Mouse (Mus musculus) CH12.LX (cell line): Measurements from ENCODE around the gene Dhx40. TPM values are rescaled to one million over a fixed set of nuclear protein-coding genes. Genes with fewer than 3 reads are reported as not detected.

ENCODE experiments used
- DNase-seq: peaks from one replicate; pipeline ENCODE4 v3.0.0-alpha.2; 2013; ENCODE audit errors: extremely low read depth
- H3K27ac ChIP-seq: 2 replicates; pipeline ENCODE4 v1.5.1; 2012; ENCODE audit warnings: low read depth, mild to moderate bottlenecking, control low read depth, moderate library complexity; ENCODE audit not compliant: insufficient read depth
- H3K27me3 ChIP-seq: replicated peaks from 2 replicates; pipeline ENCODE3; 2012; ENCODE audit warnings: inconsistent platforms
- H3K36me3 ChIP-seq, 2 experiments: replicated peaks in 1 of 2; 2 replicates each; pipeline versions ENCODE3 to v1.6.1; 2012; ENCODE audit warnings: inconsistent platforms in 1 of 2, low read length in 1 of 2, mild to moderate bottlenecking in 1 of 2, mixed read lengths in 1 of 2, moderate library complexity in 1 of 2; ENCODE audit not compliant: control insufficient read depth in 1 of 2, insufficient read depth in 1 of 2
- H3K4me1 ChIP-seq, 2 experiments: 2 replicates each; pipeline ENCODE4 v1.6.1; 2012; ENCODE audit warnings: inconsistent platforms in 1 of 2, moderate library complexity in 1 of 2; ENCODE audit not compliant: insufficient read depth in 2 of 2, control insufficient read depth in 1 of 2
- H3K4me2 ChIP-seq: 2 replicates; pipeline ENCODE4 v1.6.1; 2012; ENCODE audit warnings: low read depth, mild to moderate bottlenecking, control low read depth; ENCODE audit not compliant: poor library complexity, insufficient read depth, severe bottlenecking
- H3K4me3 ChIP-seq, 3 experiments: fragments of 150-350 bp in 1 of 3; sonication (generic) in 1 of 3; replicated peaks in 1 of 3; 2 replicates each; pipeline versions ENCODE3 to v1.5.1; 2011 to 2012; ENCODE audit warnings: low read depth in 2 of 3, low read length in 2 of 3, mild to moderate bottlenecking in 2 of 3, moderate library complexity in 2 of 3, control low read depth in 1 of 3, improper control_type of control experiment in 1 of 3, inconsistent platforms in 1 of 3, mixed read lengths in 1 of 3; ENCODE audit not compliant: poor library complexity in 1 of 3
- H3K79me2 ChIP-seq: replicated peaks from 2 replicates; pipeline ENCODE4 v1.6.1; 2012; ENCODE audit warnings: mild to moderate bottlenecking, moderate library complexity; ENCODE audit not compliant: control insufficient read depth, poor library complexity, insufficient read depth, severe bottlenecking; ENCODE audit errors: extremely low read depth
- H3K9ac ChIP-seq: 2 replicates; pipeline ENCODE4 v1.6.1; 2012; ENCODE audit warnings: low read depth, mild to moderate bottlenecking, control low read depth, moderate library complexity; ENCODE audit not compliant: insufficient read depth
- H3K9me3 ChIP-seq: replicated peaks from 2 replicates; pipeline ENCODE3; 2012; ENCODE audit warnings: low read length, inconsistent platforms, mixed read lengths
- BHLHE40 ChIP-seq: IDR thresholded peaks from 2 replicates; pipeline ENCODE4 v1.6.1; 2011; ENCODE audit warnings: mild to moderate bottlenecking, low read depth, low read length, improper control_type of control experiment
- CHD1 ChIP-seq: IDR thresholded peaks from 2 replicates; pipeline ENCODE4 v1.6.1; 2012; ENCODE audit warnings: low read depth, low read length, improper control_type of control experiment, inconsistent platforms
- CTCF ChIP-seq, 2 experiments: IDR thresholded peaks in 1 of 2; conservative IDR thresholded peaks in 1 of 2; 2 replicates each; pipeline ENCODE4 v1.5.1; 2011 to 2012; ENCODE audit warnings: low read depth in 2 of 2, low read length in 2 of 2, improper control_type of control experiment in 1 of 2, inconsistent platforms in 1 of 2, mild to moderate bottlenecking in 1 of 2, moderate library complexity in 1 of 2
- E2F4 ChIP-seq: IDR thresholded peaks from 2 replicates; pipeline ENCODE4 v1.6.1; 2011; ENCODE audit warnings: low read depth, low read length, improper control_type of control experiment; ENCODE audit not compliant: insufficient replicate concordance
- ELF1 ChIP-seq: IDR thresholded peaks from 2 replicates; pipeline ENCODE4 v1.6.1; 2014; ENCODE audit warnings: low read depth, mild to moderate bottlenecking, inconsistent platforms, low read length, improper control_type of control experiment
- EP300 ChIP-seq: IDR thresholded peaks from 2 replicates; pipeline ENCODE4 v1.6.1; 2011; ENCODE audit warnings: low read length, improper control_type of control experiment
- GABPA ChIP-seq: IDR thresholded peaks from 2 replicates; pipeline ENCODE4 v1.6.1; 2012; ENCODE audit warnings: low read depth, low read length, improper control_type of control experiment, inconsistent platforms; ENCODE audit not compliant: insufficient replicate concordance
- JUN ChIP-seq: IDR thresholded peaks from 2 replicates; pipeline ENCODE4 v1.6.1; 2011; ENCODE audit warnings: low read depth, mild to moderate bottlenecking, low read length, improper control_type of control experiment, moderate library complexity; ENCODE audit not compliant: insufficient read depth
- JUND ChIP-seq: conservative IDR thresholded peaks from 2 replicates; pipeline ENCODE4 v1.6.1; 2011; ENCODE audit warnings: low read depth, low read length, improper control_type of control experiment
- MAFK ChIP-seq: IDR thresholded peaks from 2 replicates; pipeline ENCODE4 v1.6.1; 2011; ENCODE audit warnings: low read length, improper control_type of control experiment; ENCODE audit not compliant: insufficient replicate concordance
- MAZ ChIP-seq: IDR thresholded peaks from 2 replicates; pipeline ENCODE4 v1.6.1; 2012; ENCODE audit warnings: low read depth, mild to moderate bottlenecking, inconsistent platforms, low read length, improper control_type of control experiment, moderate library complexity
- MEF2A ChIP-seq: IDR thresholded peaks from 2 replicates; pipeline ENCODE4 v1.6.1; 2014; ENCODE audit warnings: low read depth, mild to moderate bottlenecking, inconsistent platforms, low read length, improper control_type of control experiment, borderline replicate concordance
- NELFE ChIP-seq: IDR thresholded peaks from 2 replicates; pipeline ENCODE4 v1.6.1; 2011; ENCODE audit warnings: low read depth, low read length, improper control_type of control experiment
- NRF1 ChIP-seq: IDR thresholded peaks from 2 replicates; pipeline ENCODE4 v1.6.1; 2014; ENCODE audit warnings: low read depth, mild to moderate bottlenecking, inconsistent platforms, low read length, improper control_type of control experiment, moderate library complexity
- POLR2A ChIP-seq: IDR thresholded peaks from 2 replicates; pipeline ENCODE4 v1.6.1; 2011; ENCODE audit warnings: low read depth, mild to moderate bottlenecking, improper control_type of control experiment, low read length
- POLR2AphosphoS2 ChIP-seq: IDR thresholded peaks from 2 replicates; pipeline ENCODE4 v1.6.1; 2011; ENCODE audit warnings: low read depth, low read length, improper control_type of control experiment
- RCOR1 ChIP-seq: conservative IDR thresholded peaks from 2 replicates; pipeline ENCODE4 v1.6.1; 2012; ENCODE audit warnings: low read depth, mild to moderate bottlenecking, inconsistent platforms, low read length, improper control_type of control experiment
- TBP ChIP-seq: conservative IDR thresholded peaks from 2 replicates; pipeline ENCODE4 v1.6.1; 2011; ENCODE audit warnings: low read depth, low read length, improper control_type of control experiment
- TCF12 ChIP-seq: IDR thresholded peaks from 2 replicates; pipeline ENCODE4 v1.6.1; 2014; ENCODE audit warnings: low read depth, mild to moderate bottlenecking, inconsistent platforms, low read length, improper control_type of control experiment
- UBTF ChIP-seq: IDR thresholded peaks from 2 replicates; pipeline ENCODE4 v1.6.1; 2012; ENCODE audit warnings: low read depth, mild to moderate bottlenecking, inconsistent platforms, low read length, improper control_type of control experiment, moderate library complexity
- USF2 ChIP-seq: conservative IDR thresholded peaks from 2 replicates; pipeline ENCODE4 v1.6.1; 2011; ENCODE audit warnings: low read depth, low read length, improper control_type of control experiment
- ZC3H11A ChIP-seq: IDR thresholded peaks from 2 replicates; pipeline ENCODE4 v1.6.1; 2012; ENCODE audit warnings: low read depth, mild to moderate bottlenecking, inconsistent platforms, low read length, improper control_type of control experiment
- ZMIZ1 ChIP-seq: IDR thresholded peaks from 2 replicates; pipeline ENCODE4 v1.6.1; 2012; ENCODE audit warnings: low read depth, mild to moderate bottlenecking, inconsistent platforms, low read length, improper control_type of control experiment
- dilution Hi-C: fragments of 300-500 bp; cut with MboI; formaldehyde crosslinking; loops from 2 replicates; pipeline ENCODE4 v1.14.3; 2020; ENCODE audit warnings: low sequenced_read_pairs; ENCODE audit not compliant: extremely low pct_unique_long_range_greater_than_20kb, extremely low pct_ligation_motif_present
- in situ Hi-C: fragments of 300-500 bp; cut with MboI; formaldehyde crosslinking; loops from 3 replicates; pipeline ENCODE4 v1.14.3; 2019; ENCODE audit warnings: low sequenced_read_pairs, low pct_ligation_motif_present, low pct_unique_long_range_greater_than_20kb, mixed read lengths
- polyA plus RNA-seq: library from polyadenylated mRNA; unstranded; fragments of >175 nt; gene quantifications from 2 replicates; pipeline ENCODE4 v1.2.1, GENCODE M21; 2012; ENCODE audit warnings: low read depth; ENCODE audit not compliant: insufficient read length
- total RNA-seq, 2 experiments: library from RNA; depleted of rRNA; stranded (reverse); fragments of 300-350 nt in 1 of 2; fragments of >200 nt in 1 of 2; gene quantifications; 2 replicates each; pipeline ENCODE4 v1.2.3; 2012 to 2014

Dhx40 gene
- total and polyA plus RNA-seq, 3 experiments: 12.6 to 20.3 (median 15.5) TPM

GRCm38 (mm10) chr11:86751010-86751409, 56.5 kb downstream of the Dhx40 start:
- peaks cover 17 to 82% of the 10 kb centered on the region in 2 experiments for H3K4me1 ChIP-seq
- H3K4me3 ChIP-seq: no peak overlapping the region
- in situ Hi-C loops: no loop called here
- peaks cover 88% of the 10 kb centered on the region for H3K79me2 ChIP-seq
- H3K9ac ChIP-seq: no peak overlapping the region
- no peak overlapping the region for H3K4me2 ChIP-seq
- dilution Hi-C loops: no loop called here
- TF ChIP-seq NELFE (no peak), USF2 (no peak), NRF1 (no peak), E2F4 (no peak), ZMIZ1 (no peak), TCF12 (no peak), ZC3H11A (no peak), UBTF (no peak), GABPA (no peak)
- H3K27me3 ChIP-seq: no peaks in the 10 kb centered on the region
- peaks cover 6 to 47% of the 10 kb centered on the region in 2 experiments for H3K36me3 ChIP-seq
- no peak for DNase-seq
- no peak overlapping the region for H3K27ac ChIP-seq
- H3K9me3 ChIP-seq: no peaks in the 10 kb centered on the region

- Histone ChIP-seq H3K4me3 (no peak overlapping the region), H3K27ac (no peak overlapping the region), H3K4me1 (peaks cover 21 to 88% of the 10 kb centered on the region in 2 experiments), H3K27me3 (no peaks in the 10 kb centered on the region), H3K36me3 (peaks cover 10 to 55% of the 10 kb centered on the region in 2 experiments), H3K4me2 (no peak overlapping the region), H3K9ac (no peak overlapping the region), H3K9me3 (no peaks in the 10 kb centered on the region), H3K79me2 (peaks cover 90% of the 10 kb centered on the region)
- in situ Hi-C loops: no loop called here
- dilution Hi-C loops: no loop called here
- no peak for DNase-seq
- TF ChIP-seq POLR2A (no peak), ZMIZ1 (no peak), ELF1 (no peak), NELFE (no peak)
Observed at GRCm38 (mm10) chr11:86749776-86750423, 57.6 kb downstream of the Dhx40 start.

- H3K4me2 ChIP-seq: no peak overlapping the region
- no peak overlapping the region for H3K9ac ChIP-seq
- 0 out of 2 replicates have a peak overlapping the region, but pooled peaks have one; percentile 10 for H3K27ac ChIP-seq
- no peak overlapping the region for H3K4me3 ChIP-seq
- in situ Hi-C loops (no loop called here), dilution Hi-C loops (no loop called here)
- DNase-seq: no peak
- peaks cover 13 to 89% of the 10 kb centered on the region in 2 experiments for H3K4me1 ChIP-seq
- H3K27me3 ChIP-seq: no peaks in the 10 kb centered on the region
- peaks cover 6 to 36% of the 10 kb centered on the region in 2 experiments for H3K36me3 ChIP-seq
- peaks cover 90% of the 10 kb centered on the region for H3K79me2 ChIP-seq
- TF ChIP-seq CTCF (conservative IDR thresholded peaks at IDR 0.05 in 1 of 2, IDR thresholded peaks at IDR 0.05 in 1 of 2; ENCODE audit: low read depth in 2 of 2, low read length in 2 of 2) (no peak), JUND (no peak), MAZ (no peak), MAFK (peak; percentile 87), CHD1 (no peak), EP300 (no peak), NELFE (no peak), POLR2AphosphoS2 (0 out of 2 replicates have a peak, but pooled peaks have one; percentile 13), JUN (no peak), POLR2A (no peak), MEF2A (no peak), RCOR1 (no peak), TBP (no peak), BHLHE40 (no peak)
- TF ChIP-seq, all 38 proteins: peak for 2
- H3K9me3 ChIP-seq: no peaks in the 10 kb centered on the region
Observed at GRCm38 (mm10) chr11:86745634-86746404, 61.7 kb downstream of the Dhx40 start.
